Mouse (Mus musculus): ENCODE results near the gene Hectd4. TPM values are rescaled to one million over a fixed set of nuclear protein-coding genes. Genes with fewer than 3 reads are reported as not detected.
A peak's percentile ranks its signal among the peaks of the same experiment; 100 is the strongest.
"Not testable (repeated sequence)": the region's sequence is repeated elsewhere in the genome, so short reads cannot be mapped to it uniquely, and the experiment has no call there.

Gene Hectd4
- polyA plus RNA-seq, 1 experiment from 2014 or later, result 3.0 TPM

GRCm38 (mm10) chr5:121221328-121221850 is 1.4 kb downstream of the Hectd4 start:
- ATAC-seq (replicated peaks; ENCODE audit: insufficient number of reproducible peaks, insufficient read depth, low FRiP score, low read depth), result no peak
- H3K4me2 ChIP-seq, result peak overlapping the region; percentile 78
- H3K9ac ChIP-seq, result peak overlapping the region; percentile 92
- H3K36me3 ChIP-seq, result no peaks in the 10 kb centered on the region
- no peaks in the 10 kb centered on the region for H3K27me3 ChIP-seq
- H3K27ac ChIP-seq, result no peak overlapping the region
- no peaks in the 10 kb centered on the region for H3K9me3 ChIP-seq (replicated peaks)
- H3K4me3 ChIP-seq, result peak overlapping the region; percentile 92
- peaks cover 17% of the 10 kb centered on the region for H3K4me1 ChIP-seq (replicated peaks)
- 24% methylated on average over 23 of the region's 23 CpGs for WGBS

- H3K27me3 ChIP-seq; H3K9me3 ChIP-seq (replicated peaks); ATAC-seq (replicated peaks; ENCODE audit: insufficient number of reproducible peaks, insufficient read depth, low FRiP score, low read depth); H3K9ac ChIP-seq; H3K4me2 ChIP-seq; H3K36me3 ChIP-seq; H3K27ac ChIP-seq; H3K4me3 ChIP-seq: not testable (repeated sequence)
- 93% methylated on average over 4 of the region's 4 CpGs for whole genome bisulfite sequencing
- peaks cover 21% of the 10 kb centered on the region for H3K4me1 ChIP-seq (replicated peaks)
These were observed 4.0 kb downstream of the Hectd4 start for GRCm38 (mm10) chr5:121224020-121224419.

- H3K4me3 ChIP-seq, result no peak overlapping the region
- no peak for ATAC-seq (replicated peaks; ENCODE audit: insufficient number of reproducible peaks, insufficient read depth, low FRiP score, low read depth)
- 80% methylated on average over 3 of the region's 3 CpGs for WGBS
- peaks cover 20% of the 10 kb centered on the region for H3K4me1 ChIP-seq (replicated peaks)
- H3K9ac ChIP-seq, result no peak overlapping the region
- H3K4me2 ChIP-seq, result no peak overlapping the region
- H3K27me3 ChIP-seq, result no peaks in the 10 kb centered on the region
- H3K36me3 ChIP-seq, result no peaks in the 10 kb centered on the region
- H3K9me3 ChIP-seq (replicated peaks), result no peaks in the 10 kb centered on the region
- H3K27ac ChIP-seq, result no peak overlapping the region
These were observed 4.8 kb downstream of the Hectd4 start for GRCm38 (mm10) chr5:121224856-121225255.

- H3K4me3 ChIP-seq, result no peak overlapping the region
- no peaks in the 10 kb centered on the region for H3K36me3 ChIP-seq
- peaks cover 19% of the 10 kb centered on the region for H3K4me1 ChIP-seq (replicated peaks)
- H3K27me3 ChIP-seq, result no peaks in the 10 kb centered on the region
- WGBS, result 72% methylated on average over 2 of the region's 2 CpGs
- ATAC-seq (replicated peaks; ENCODE audit: insufficient number of reproducible peaks, insufficient read depth, low FRiP score, low read depth), result no peak
- no peak overlapping the region for H3K9ac ChIP-seq
- no peak overlapping the region for H3K4me2 ChIP-seq
- no peak overlapping the region for H3K27ac ChIP-seq
- H3K9me3 ChIP-seq (replicated peaks), result no peaks in the 10 kb centered on the region
These were observed 5.8 kb downstream of the Hectd4 start for GRCm38 (mm10) chr5:121225854-121226253.

GRCm38 (mm10) chr5:121226406-121226805 is 6.4 kb downstream of the Hectd4 start:
- no peaks in the 10 kb centered on the region for H3K9me3 ChIP-seq (replicated peaks)
- WGBS, result 46% methylated on average over 3 of the region's 3 CpGs
- no peak overlapping the region for H3K4me3 ChIP-seq
- ATAC-seq (replicated peaks; ENCODE audit: insufficient number of reproducible peaks, insufficient read depth, low FRiP score, low read depth), result no peak
- no peaks in the 10 kb centered on the region for H3K36me3 ChIP-seq
- H3K4me2 ChIP-seq, result no peak overlapping the region
- H3K4me1 ChIP-seq (replicated peaks), result peaks cover 17% of the 10 kb centered on the region
- no peak overlapping the region for H3K9ac ChIP-seq
- no peaks in the 10 kb centered on the region for H3K27me3 ChIP-seq
- no peak overlapping the region for H3K27ac ChIP-seq

GRCm38 (mm10) chr5:121226845-121227244 is 6.8 kb downstream of the Hectd4 start:
- Histone ChIP-seq H3K27me3 (no peaks in the 10 kb centered on the region), H3K4me3 (no peak overlapping the region), H3K9me3 (replicated peaks) (no peaks in the 10 kb centered on the region), H3K4me1 (replicated peaks) (peaks cover 13% of the 10 kb centered on the region), H3K27ac (no peak overlapping the region), H3K9ac (no peak overlapping the region), H3K4me2 (no peak overlapping the region), H3K36me3 (no peaks in the 10 kb centered on the region)
- ATAC-seq (replicated peaks; ENCODE audit: insufficient number of reproducible peaks, insufficient read depth, low FRiP score, low read depth), result no peak
- WGBS, result 79% methylated on average over 4 of the region's 4 CpGs

- not testable (repeated sequence) for H3K9ac ChIP-seq; ATAC-seq (replicated peaks; ENCODE audit: insufficient number of reproducible peaks, insufficient read depth, low FRiP score, low read depth); H3K36me3 ChIP-seq; H3K27me3 ChIP-seq; H3K9me3 ChIP-seq (replicated peaks); H3K27ac ChIP-seq; H3K4me2 ChIP-seq; H3K4me3 ChIP-seq
- WGBS, result 83% methylated on average over 1 of the region's 1 CpGs
- peaks cover 12% of the 10 kb centered on the region for H3K4me1 ChIP-seq (replicated peaks)
These were observed 7.3 kb downstream of the Hectd4 start for GRCm38 (mm10) chr5:121227330-121227729.

- no peaks in the 10 kb centered on the region for H3K27me3 ChIP-seq
- H3K36me3 ChIP-seq, result no peaks in the 10 kb centered on the region; the same call in 1 of the 2 replicates
- peaks cover 12% of the 10 kb centered on the region for H3K4me1 ChIP-seq (replicated peaks)
- H3K9ac ChIP-seq, result no peak overlapping the region
- no peak overlapping the region for H3K4me2 ChIP-seq
- H3K27ac ChIP-seq, result no peak overlapping the region
- 86% methylated on average over 2 of the region's 2 CpGs for WGBS
- no peak for ATAC-seq (replicated peaks; ENCODE audit: insufficient number of reproducible peaks, insufficient read depth, low FRiP score, low read depth)
- H3K4me3 ChIP-seq, result no peak overlapping the region
- no peaks in the 10 kb centered on the region for H3K9me3 ChIP-seq (replicated peaks)
These were observed 9.2 kb downstream of the Hectd4 start for GRCm38 (mm10) chr5:121229182-121229581.

GRCm38 (mm10) chr5:121230811-121231210 is 10.8 kb downstream of the Hectd4 start:
- H3K4me1 ChIP-seq (replicated peaks), result peaks cover 11% of the 10 kb centered on the region
- H3K36me3 ChIP-seq, result no peaks in the 10 kb centered on the region; the same call in 1 of the 2 replicates
- 71% methylated on average over 9 of the region's 9 CpGs for WGBS
- no peak overlapping the region for H3K4me2 ChIP-seq
- H3K27me3 ChIP-seq, result no peaks in the 10 kb centered on the region
- ATAC-seq (replicated peaks; ENCODE audit: insufficient number of reproducible peaks, insufficient read depth, low FRiP score, low read depth), result no peak
- H3K27ac ChIP-seq, result no peak overlapping the region
- H3K9ac ChIP-seq, result no peak overlapping the region
- H3K9me3 ChIP-seq (replicated peaks), result no peaks in the 10 kb centered on the region
- no peak overlapping the region for H3K4me3 ChIP-seq

GRCm38 (mm10) chr5:121232789-121233188 is 12.8 kb downstream of the Hectd4 start:
- Histone ChIP-seq H3K4me1 (replicated peaks) (peaks cover 9% of the 10 kb centered on the region), H3K4me3 (no peak overlapping the region), H3K27me3 (no peaks in the 10 kb centered on the region), H3K4me2 (no peak overlapping the region), H3K36me3 (no peaks in the 10 kb centered on the region; the same call in 1 of the 2 replicates), H3K9me3 (replicated peaks) (no peaks in the 10 kb centered on the region), H3K27ac (no peak overlapping the region), H3K9ac (no peak overlapping the region)
- ATAC-seq (replicated peaks; ENCODE audit: insufficient number of reproducible peaks, insufficient read depth, low FRiP score, low read depth), result no peak
- 93% methylated on average over 1 of the region's 1 CpGs for WGBS

- Histone ChIP-seq H3K4me1 (replicated peaks) (peaks cover 9% of the 10 kb centered on the region), H3K36me3 (no peaks in the 10 kb centered on the region; the same call in 1 of the 2 replicates), H3K9me3 (replicated peaks) (no peaks in the 10 kb centered on the region), H3K27me3 (no peaks in the 10 kb centered on the region), H3K4me2 (no peak overlapping the region), H3K27ac (no peak overlapping the region), H3K4me3 (no peak overlapping the region), H3K9ac (no peak overlapping the region)
- WGBS, result 53% methylated on average over 2 of the region's 2 CpGs
- no peak for ATAC-seq (replicated peaks; ENCODE audit: insufficient number of reproducible peaks, insufficient read depth, low FRiP score, low read depth)
These were observed 13.7 kb downstream of the Hectd4 start for GRCm38 (mm10) chr5:121233726-121234125.

GRCm38 (mm10) chr5:121236171-121236570 is 16.2 kb downstream of the Hectd4 start:
- Histone ChIP-seq H3K4me3 (no peak overlapping the region), H3K4me2 (0 out of 2 replicates have a peak overlapping the region, but pooled peaks have one; percentile 15), H3K4me1 (replicated peaks) (peaks cover 7% of the 10 kb centered on the region), H3K9me3 (replicated peaks) (no peaks in the 10 kb centered on the region), H3K36me3 (no peaks in the 10 kb centered on the region; the same call in 1 of the 2 replicates), H3K27me3 (no peaks in the 10 kb centered on the region), H3K9ac (no peak overlapping the region), H3K27ac (peak overlapping the region; percentile 61; the same call in 1 of the 2 replicates)
- WGBS, result 20% methylated on average over 5 of the region's 5 CpGs
- ATAC-seq (replicated peaks; ENCODE audit: insufficient number of reproducible peaks, insufficient read depth, low FRiP score, low read depth), result 0 out of 2 replicates have a peak, but pooled peaks have one; percentile 70
